Mouse (Mus musculus) midbrain, postnatal 0 days (tissue): Measurements from ENCODE around the gene Cfap57. TPM values are rescaled to one million over a fixed set of nuclear protein-coding genes. Genes with fewer than 3 reads are reported as not detected.

Experiments
- ATAC-seq: fragments of 200-750 bp; cut with Nextera tagmentation; 2 replicates; pipeline ENCODE4 v1.8.0; 2017; ENCODE audit warnings: moderate number of reproducible peaks, mild to moderate bottlenecking, moderate TSS enrichment, moderate library complexity; ENCODE audit not compliant: low FRiP score
- DNase-seq: peaks from one replicate; pipeline ENCODE4 v3.0.0-alpha.2; 2015; ENCODE audit warnings: low spot score
- H3K27ac ChIP-seq: fragments of 300-500 bp; sonication (generic); 2 replicates; pipeline ENCODE4 v1.5.1; 2014; ENCODE audit warnings: low read depth, mild to moderate bottlenecking, low read length, mixed read lengths
- H3K27me3 ChIP-seq: fragments of 300-500 bp; sonication (generic); 2 replicates; pipeline ENCODE4 v1.6.1; 2014; ENCODE audit warnings: low read length, control low read depth, mixed read lengths; ENCODE audit not compliant: insufficient read depth
- H3K36me3 ChIP-seq: fragments of 300-500 bp; sonication (generic); 2 replicates; pipeline ENCODE4 v1.6.1; 2014; ENCODE audit warnings: low read length, control low read depth, mixed read lengths; ENCODE audit not compliant: insufficient read depth
- H3K4me1 ChIP-seq: fragments of 300-500 bp; sonication (generic); 2 replicates; pipeline ENCODE4 v1.6.1; 2014; ENCODE audit warnings: mild to moderate bottlenecking, control low read depth, antibody characterized with exemption, low read length, mixed read lengths; ENCODE audit not compliant: insufficient read depth
- H3K4me2 ChIP-seq: fragments of 300-500 bp; sonication (generic); 2 replicates; pipeline ENCODE4 v1.6.1; 2014; ENCODE audit warnings: low read depth, mild to moderate bottlenecking, low read length, mixed read lengths; ENCODE audit not compliant: poor library complexity, severe bottlenecking
- H3K4me3 ChIP-seq: fragments of 300-500 bp; sonication (generic); 2 replicates; pipeline ENCODE4 v1.5.1; 2014; ENCODE audit warnings: low read depth, mild to moderate bottlenecking, low read length, moderate library complexity
- H3K9ac ChIP-seq: fragments of 300-500 bp; sonication (generic); replicated peaks from 2 replicates; pipeline ENCODE4 v1.6.1; 2014; ENCODE audit warnings: mild to moderate bottlenecking, low read length, moderate library complexity, mixed read lengths; ENCODE audit not compliant: poor library complexity, severe bottlenecking
- H3K9me3 ChIP-seq: fragments of 300-500 bp; sonication (generic); 2 replicates; pipeline ENCODE4 v1.6.1; 2016; ENCODE audit warnings: low read length, control low read depth
- CTCF ChIP-seq: IDR thresholded peaks from 2 replicates; pipeline ENCODE4 v1.5.1; 2016; ENCODE audit warnings: antibody characterized with exemption, mild to moderate bottlenecking
- WGBS: fragments of 180-500 bp; shearing (Covaris S2); extraction: QIAGEN DNeasy Blood & Tissue Kit; methylation state at CpG from one replicate; pipeline ENCODE4 v1.1.7; 2014; 5-methylcytosine and 5-hydroxymethylcytosine counted together
- polyA plus RNA-seq: library from polyadenylated mRNA; unstranded; fragments of >200 nt; fragmentation: Nextera tagmentation; extraction: Ambion mirVana; gene quantifications from 2 replicates; pipeline ENCODE4 v1.2.1, GENCODE M21; 2015
- total RNA-seq: library from RNA; depleted of rRNA; stranded (reverse); fragments of >200 nt; gene quantifications from 2 replicates; pipeline ENCODE4 v1.2.3, GENCODE M21; 2014

Gene Cfap57
- total and polyA plus RNA-seq, 2 experiments from 2014 or later: 0.82 to 1.4 TPM

DNA sequence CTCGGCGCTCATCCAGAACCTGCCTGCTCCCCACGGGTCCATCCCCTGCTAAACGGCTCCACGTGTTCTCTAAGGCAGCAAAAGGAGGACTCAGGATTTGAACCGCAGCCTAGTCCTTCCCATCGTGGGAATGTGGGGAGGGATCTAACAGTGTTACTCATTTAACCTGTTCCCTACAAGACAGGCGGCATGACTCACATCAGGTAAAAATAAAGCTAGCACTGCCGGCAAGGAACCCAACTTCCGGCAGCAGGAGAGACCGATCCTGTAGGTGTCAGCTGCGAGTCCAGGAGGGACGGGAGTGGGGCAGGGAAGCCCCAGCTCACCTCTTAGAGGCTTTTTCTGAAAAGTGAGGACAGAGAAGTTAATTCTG, 77.4 kb downstream of the Cfap57 start:
- H3K36me3 ChIP-seq: no peaks in the 10 kb centered on the region
- peak overlapping the region; percentile 26 for H3K4me3 ChIP-seq
- ATAC-seq (no peak), DNase-seq (no peak)
- peaks cover 4% of the 10 kb centered on the region; the same call in 1 of the 2 replicates for H3K27me3 ChIP-seq
- no peak overlapping the region for H3K27ac ChIP-seq
- no peaks in the 10 kb centered on the region for H3K4me1 ChIP-seq
- no peak; the same call in 1 of the 2 replicates for TF ChIP-seq CTCF
- 17% methylated on average over 13 of the region's 13 CpGs for WGBS
- H3K9me3 ChIP-seq: no peaks in the 10 kb centered on the region
- no peak overlapping the region for H3K9ac ChIP-seq
- H3K4me2 ChIP-seq: peak overlapping the region; percentile 53

GRCm38 (mm10) chr4:118542510-118543157, 77.9 kb downstream of the Cfap57 start:
- Histone ChIP-seq H3K4me1 (no peaks in the 10 kb centered on the region), H3K27ac (no peak overlapping the region), H3K36me3 (no peaks in the 10 kb centered on the region), H3K9me3 (no peaks in the 10 kb centered on the region), H3K4me2 (0 out of 2 replicates have a peak overlapping the region, but pooled peaks have one; percentile 53), H3K4me3 (no peak overlapping the region), H3K9ac (no peak overlapping the region), H3K27me3 (peaks cover 4% of the 10 kb centered on the region; the same call in 1 of the 2 replicates)
- DNase-seq (no peak), ATAC-seq (peak; percentile 41; the same call in 1 of the 2 replicates)
- 65% methylated on average over 9 of the region's 9 CpGs for WGBS
- TF ChIP-seq CTCF: no peak

- Histone ChIP-seq H3K36me3 (no peaks in the 10 kb centered on the region), H3K27me3 (peaks cover 4% of the 10 kb centered on the region; the same call in 1 of the 2 replicates), H3K4me3 (no peak overlapping the region), H3K4me2 (no peak overlapping the region), H3K4me1 (no peaks in the 10 kb centered on the region), H3K27ac (no peak overlapping the region), H3K9ac (no peak overlapping the region), H3K9me3 (no peaks in the 10 kb centered on the region)
- ATAC-seq (no peak), DNase-seq (no peak)
- no peak for TF ChIP-seq CTCF
- WGBS: 10% methylated on average over 10 of the region's 10 CpGs
Measured at GRCm38 (mm10) chr4:118539904-118540303, 80.7 kb downstream of the Cfap57 start.

- H3K27me3 ChIP-seq: peaks cover 4% of the 10 kb centered on the region; the same call in 1 of the 2 replicates
- WGBS: 44% methylated on average over 6 of the region's 6 CpGs
- H3K4me2 ChIP-seq: no peak overlapping the region
- H3K9me3 ChIP-seq: no peaks in the 10 kb centered on the region
- H3K36me3 ChIP-seq: no peaks in the 10 kb centered on the region
- no peak for ATAC-seq
- no peak overlapping the region for H3K9ac ChIP-seq
- TF ChIP-seq CTCF: no peak
- no peak overlapping the region for H3K27ac ChIP-seq
- H3K4me3 ChIP-seq: no peak overlapping the region
- no peaks in the 10 kb centered on the region for H3K4me1 ChIP-seq
- no peak for DNase-seq
Measured at GRCm38 (mm10) chr4:118537801-118538200, 82.8 kb downstream of the Cfap57 start.

DNA sequence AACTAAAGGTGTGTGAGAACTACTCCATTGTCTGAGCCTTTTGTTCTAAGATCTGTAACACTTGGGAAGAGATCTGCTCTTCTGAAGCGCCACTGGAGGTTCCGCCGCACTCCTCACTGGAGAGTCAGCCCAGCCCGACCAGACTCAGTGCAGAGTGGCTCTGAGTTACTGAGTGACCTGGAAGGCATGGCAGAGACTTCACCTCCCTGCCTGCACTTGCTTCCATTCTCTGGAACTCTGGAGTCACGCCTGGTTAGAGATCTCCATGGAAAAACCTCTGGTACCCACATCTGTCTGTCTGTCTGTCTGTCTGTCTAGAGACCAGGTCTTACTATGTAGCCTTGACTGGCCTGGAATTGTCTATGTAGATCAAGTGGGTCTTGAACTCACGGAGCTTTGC, 85.0 kb downstream of the Cfap57 start:
- H3K4me2 ChIP-seq: no peak overlapping the region
- no peak overlapping the region for H3K4me3 ChIP-seq
- H3K9me3 ChIP-seq: no peaks in the 10 kb centered on the region
- no peak for TF ChIP-seq CTCF
- no peak overlapping the region for H3K27ac ChIP-seq
- no peak for ATAC-seq
- no peaks in the 10 kb centered on the region for H3K27me3 ChIP-seq
- H3K9ac ChIP-seq: no peak overlapping the region
- H3K36me3 ChIP-seq: no peaks in the 10 kb centered on the region
- no peaks in the 10 kb centered on the region for H3K4me1 ChIP-seq
- 88% methylated on average over 6 of the region's 6 CpGs for WGBS
- no peak for DNase-seq

DNA sequence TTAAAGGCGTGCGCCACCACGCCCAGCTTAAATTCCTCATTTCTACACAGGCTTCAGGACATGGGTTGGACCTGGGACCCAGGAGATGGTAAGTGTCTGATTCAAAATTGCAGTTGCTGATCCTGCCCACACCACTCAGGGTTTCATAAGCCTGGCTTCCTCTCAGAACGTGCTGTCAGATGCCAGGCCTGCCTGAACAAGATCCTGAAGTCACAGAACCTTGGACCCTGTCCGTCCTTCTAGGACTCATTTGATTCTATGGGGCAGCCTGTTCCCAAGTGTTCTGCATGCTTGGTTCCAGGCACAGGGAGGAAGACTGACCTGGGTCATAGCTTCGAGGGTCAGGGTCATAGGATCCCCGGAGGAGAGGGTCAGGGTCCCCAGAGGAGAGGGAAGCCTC, 87.0 kb downstream of the Cfap57 start:
- ATAC-seq: no peak
- H3K4me2 ChIP-seq: no peak overlapping the region
- no peaks in the 10 kb centered on the region for H3K27me3 ChIP-seq
- H3K4me1 ChIP-seq: no peaks in the 10 kb centered on the region
- 91% methylated on average over 7 of the region's 7 CpGs for WGBS
- no peak overlapping the region for H3K27ac ChIP-seq
- no peak for DNase-seq
- no peak overlapping the region for H3K4me3 ChIP-seq
- H3K9me3 ChIP-seq: no peaks in the 10 kb centered on the region
- H3K36me3 ChIP-seq: no peaks in the 10 kb centered on the region
- TF ChIP-seq CTCF: no peak
- H3K9ac ChIP-seq: no peak overlapping the region
